21 mouse cellular contexts compared by ENCODE assay signal in genomic region chr5:65831917-65832618, GRCm38 (mm10). TPM values are rescaled to one million over a fixed set of nuclear protein-coding genes. Genes with fewer than 3 reads are reported as not detected.
DNase-seq lines count a peak whose midpoint lies in the region; ATAC-seq lines count a peak whose summit lies in the region.
"Had no signal": no experiment of that assay in that cellular context is flagged by ENCODE, and none has a peak within 500 bp of the region (broad histone marks: within the 10 kb centered on the region; RNA-seq: fewer than 3 reads in every experiment).

No protein-coding gene starts in this region.

- H3K4me3 ChIP-seq in heart, embryonic 13.5 days: no peak overlapping the region
- no peak overlapping the region for H3K4me3 ChIP-seq in heart, embryonic 10.5 days
- H3K4me3 ChIP-seq: embryonic facial prominence, embryonic 15.5 days; hindbrain, embryonic 10.5 days; neural tube, embryonic 15.5 days had no signal

- H3K9ac ChIP-seq in heart, embryonic 13.5 days: no peak overlapping the region
- H3K9ac ChIP-seq: embryonic facial prominence, embryonic 15.5 days; neural tube, embryonic 15.5 days had no signal

- no peaks in the 10 kb centered on the region for H3K9me3 ChIP-seq in heart, embryonic 13.5 days
- no peaks in the 10 kb centered on the region for H3K9me3 ChIP-seq in heart, embryonic 10.5 days
- H3K9me3 ChIP-seq: embryonic facial prominence, embryonic 15.5 days; hindbrain, embryonic 10.5 days; neural tube, embryonic 15.5 days had no signal

- no peak overlapping the region for H3K4me2 ChIP-seq in heart, embryonic 13.5 days
- H3K4me2 ChIP-seq: embryonic facial prominence, embryonic 15.5 days; neural tube, embryonic 15.5 days had no signal

- H3K36me3 ChIP-seq in heart, embryonic 13.5 days: peaks cover 27% of the 10 kb centered on the region
- H3K36me3 ChIP-seq in heart, embryonic 10.5 days: peaks cover 18% of the 10 kb centered on the region; the same call in 1 of the 2 replicates

- H3K4me1 ChIP-seq in heart, embryonic 13.5 days: peaks cover 10% of the 10 kb centered on the region; the same call in 1 of the 2 replicates
- H3K4me1 ChIP-seq in heart, embryonic 10.5 days: 0 out of 2 replicates have a peak, but pooled peaks cover 3% of the 10 kb centered on the region
- H3K4me1 ChIP-seq: embryonic facial prominence, embryonic 15.5 days had no signal

- 82% methylated on average over 11 of the region's 11 CpGs for WGBS in heart, embryonic 13.5 days
- 83% methylated on average over 11 of the region's 11 CpGs for WGBS in heart, embryonic 10.5 days

- no peaks in the 10 kb centered on the region for H3K27me3 ChIP-seq in heart, embryonic 13.5 days (replicated peaks)
- no peaks in the 10 kb centered on the region for H3K27me3 ChIP-seq in heart, embryonic 10.5 days (ENCODE audit: insufficient read depth, poor library complexity, severe bottlenecking)
- H3K27me3 ChIP-seq: embryonic facial prominence, embryonic 15.5 days; neural tube, embryonic 15.5 days had no signal

- 0 out of 2 replicates have a peak overlapping the region, but pooled peaks have one; percentile 3 for H3K27ac ChIP-seq in heart, embryonic 13.5 days (replicated peaks)
- no peak overlapping the region for H3K27ac ChIP-seq in heart, embryonic 10.5 days
- H3K27ac ChIP-seq: embryonic facial prominence, embryonic 15.5 days; hindbrain, embryonic 10.5 days; neural tube, embryonic 15.5 days had no signal

- ATAC-seq in heart, embryonic 13.5 days (ENCODE audit: extremely low read depth, insufficient number of reproducible peaks, low FRiP score, low TSS enrichment): no peak
- peak; percentile 28 for ATAC-seq in inflammation-experienced regulatory T-cells, adult 6 months

- no peak for DNase-seq in heart, embryonic 10.5 days (ENCODE audit: low spot score)
- peak; percentile 15 for DNase-seq in lung, postnatal 36 days
- DNase-seq in lung, postnatal 4 days: no peak
- no peak for DNase-seq in urinary bladder, postnatal 25 days (ENCODE audit: low spot score)
- no peak for DNase-seq in yolk sac, embryonic 10.5 days (ENCODE audit: low spot score)
- DNase-seq: adrenal gland, adult 2 months; cerebellum, adult 8-10 months; kidney, adult 11 months; kidney, postnatal 10 days; layer of hippocampus, adult 9-11 months; liver; lung, postnatal 14 days; retina, postnatal 1 day; spleen, adult 18-20 months; thymus, postnatal 14 days had no signal

RNA-seq across cellular contexts. Expression of gene Rhoh, which starts 28.9 kb away (rescaled TPM):
- polyA plus RNA-seq in heart, embryonic 13.5 days (2015; fragmentation: Nextera tagmentation; extraction: Ambion mirVana): 0.86 and 0.99 TPM in 2 replicates
- polyA plus RNA-seq in heart, embryonic 10.5 days (2016; fragmentation: Nextera tagmentation; extraction: Ambion mirVana): 0.55 and 0.73 TPM in 2 replicates
- polyA plus RNA-seq in inflammation-experienced regulatory T-cells, adult 6 months (2017; shearing (Covaris generic)): 100 to 1,000 TPM; 154 to 314 (median 282) TPM
- polyA plus RNA-seq: C2C12 had no signal

Comparison
In these comparisons a context has a peak if more than half of its experiments do, and no peak if none do; other contexts are left out.
1. RNA of gene Rhoh, which starts 28.9 kb away (polyA plus RNA-seq): 154 to 314 TPM in inflammation-experienced regulatory T-cells, adult 6 months; 0.86 to 0.99 TPM in heart, embryonic 13.5 days and 0.55 to 0.73 TPM in heart, embryonic 10.5 days; every median in the first group is over 10 times any median in the second.